Mouse (Mus musculus): ENCODE results near the gene Zfp292. TPM values are rescaled to one million over a fixed set of nuclear protein-coding genes. Genes with fewer than 3 reads are reported as not detected.
"Not testable (repeated sequence)": the region's sequence is repeated elsewhere in the genome, so short reads cannot be mapped to it uniquely, and the experiment has no call there.

Gene Zfp292
- total and polyA plus RNA-seq, 3 experiments: 9.5 to 13.6 (median 11.4) TPM

DNA sequence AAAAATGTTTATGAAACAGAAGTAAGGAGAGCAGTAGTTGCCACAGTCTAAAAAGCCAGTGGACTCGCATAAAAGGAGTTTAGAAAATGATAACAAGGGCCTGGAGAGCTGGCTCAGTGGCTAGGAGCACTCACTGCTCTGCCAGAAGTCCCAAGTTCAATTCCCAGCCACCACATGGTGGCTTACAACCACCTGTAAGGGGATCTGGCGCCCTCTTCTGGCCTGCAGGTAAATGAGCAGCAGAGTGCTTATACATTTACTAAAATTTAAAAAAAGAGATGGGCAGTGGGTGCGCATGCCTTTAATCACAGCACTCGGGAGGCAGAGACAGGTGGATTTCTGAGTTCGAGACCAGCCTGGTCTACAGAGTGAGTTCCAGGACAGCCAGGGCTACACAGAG lies 22.6 kb upstream of the Zfp292 start:
- no peak for DNase-seq (ENCODE audit: extremely low read depth)
- Histone ChIP-seq H3K4me2 (ENCODE audit: insufficient read depth, low read depth, poor library complexity, severe bottlenecking) (no peak overlapping the region), H3K27ac (ENCODE audit: insufficient read depth, low read depth) (no peak overlapping the region), H3K9ac (ENCODE audit: insufficient read depth, low read depth) (no peak overlapping the region), H3K4me3 (replicated peaks in 1 of 3; ENCODE audit: low read depth in 2 of 3, low read length in 2 of 3, poor library complexity in 1 of 3) (no peak overlapping the region), H3K27me3 (replicated peaks) (no peaks in the 10 kb centered on the region), H3K36me3 (replicated peaks in 1 of 2; ENCODE audit: control insufficient read depth in 1 of 2, insufficient read depth in 1 of 2, low read length in 1 of 2) (no peaks in the 10 kb centered on the region), H3K9me3 (replicated peaks; ENCODE audit: low read length) (no peaks in the 10 kb centered on the region), H3K4me1 (ENCODE audit: control insufficient read depth in 1 of 2, insufficient read depth in 2 of 2) (no peaks in the 10 kb centered on the region), H3K79me2 (replicated peaks; ENCODE audit: control insufficient read depth, extremely low read depth, insufficient read depth, poor library complexity, severe bottlenecking) (no peaks in the 10 kb centered on the region)
- TF ChIP-seq JUND (conservative IDR thresholded peaks at IDR 0.05; ENCODE audit: low read depth, low read length): no peak
- no peak for TF ChIP-seq NELFE (IDR thresholded peaks at IDR 0.05; ENCODE audit: low read depth, low read length)
- TF ChIP-seq HCFC1 (IDR thresholded peaks at IDR 0.05; ENCODE audit: low read depth, low read length): no peak
- peak; percentile 40; the same call in 1 of the 2 replicates for TF ChIP-seq MYC (IDR thresholded peaks at IDR 0.05; ENCODE audit: low read depth, low read length)
- no peak for TF ChIP-seq POLR2A (IDR thresholded peaks at IDR 0.05; ENCODE audit: low read depth, low read length)
- no peak for TF ChIP-seq ZMIZ1 (IDR thresholded peaks at IDR 0.05; ENCODE audit: low read depth, low read length)
- TF ChIP-seq MAFK (IDR thresholded peaks at IDR 0.05; ENCODE audit: insufficient replicate concordance, low read length): no peak
- no peak for TF ChIP-seq MXI1 (IDR thresholded peaks at IDR 0.05; ENCODE audit: low read depth, low read length)
- no peak for TF ChIP-seq BHLHE40 (IDR thresholded peaks at IDR 0.05; ENCODE audit: low read depth, low read length)
- TF ChIP-seq RAD21 (IDR thresholded peaks at IDR 0.05; ENCODE audit: low read depth, low read length): peak; percentile 52
- no peak for TF ChIP-seq ETS1 (conservative IDR thresholded peaks at IDR 0.05; ENCODE audit: low read depth, low read length)
- TF ChIP-seq ZKSCAN1 (IDR thresholded peaks at IDR 0.05; ENCODE audit: borderline replicate concordance, low read depth, low read length): no peak
- peak; percentile 34 for TF ChIP-seq SMC3 (IDR thresholded peaks at IDR 0.05; ENCODE audit: low read depth, low read length)
- TF ChIP-seq MAZ (IDR thresholded peaks at IDR 0.05; ENCODE audit: low read depth, low read length): no peak
- peak; percentile 18 to 65; a peak in 3 of 4 replicates for TF ChIP-seq CTCF (conservative IDR thresholded peaks at IDR 0.05 in 1 of 2, IDR thresholded peaks at IDR 0.05 in 1 of 2; ENCODE audit: low read depth in 2 of 2, low read length in 2 of 2)
- TF ChIP-seq USF2 (conservative IDR thresholded peaks at IDR 0.05; ENCODE audit: low read depth, low read length): no peak
- no peak for TF ChIP-seq NRF1 (IDR thresholded peaks at IDR 0.05; ENCODE audit: low read depth, low read length)
- no peak for TF ChIP-seq CHD2 (IDR thresholded peaks at IDR 0.05; ENCODE audit: low read length)
- in situ Hi-C loops (cut with MboI; ENCODE audit: low pct_ligation_motif_present, low pct_unique_long_range_greater_than_20kb, low sequenced_read_pairs) (no loop called here), dilution Hi-C loops (cut with MboI; ENCODE audit: extremely low pct_ligation_motif_present, extremely low pct_unique_long_range_greater_than_20kb, low sequenced_read_pairs) (no loop called here)

GRCm38 (mm10) chr4:34901582-34901981 lies 18.8 kb upstream of the Zfp292 start:
- H3K4me1 ChIP-seq (ENCODE audit: control insufficient read depth in 1 of 2, insufficient read depth in 2 of 2); H3K9ac ChIP-seq (ENCODE audit: insufficient read depth, low read depth); dilution Hi-C loops (cut with MboI; ENCODE audit: extremely low pct_ligation_motif_present, extremely low pct_unique_long_range_greater_than_20kb, low sequenced_read_pairs); in situ Hi-C loops (cut with MboI; ENCODE audit: low pct_ligation_motif_present, low pct_unique_long_range_greater_than_20kb, low sequenced_read_pairs); H3K4me2 ChIP-seq (ENCODE audit: insufficient read depth, low read depth, poor library complexity, severe bottlenecking); H3K36me3 ChIP-seq (replicated peaks in 1 of 2; ENCODE audit: control insufficient read depth in 1 of 2, insufficient read depth in 1 of 2, low read length in 1 of 2); H3K27me3 ChIP-seq (replicated peaks); H3K27ac ChIP-seq (ENCODE audit: insufficient read depth, low read depth); H3K4me3 ChIP-seq (replicated peaks in 1 of 3; ENCODE audit: low read depth in 2 of 3, low read length in 2 of 3, poor library complexity in 1 of 3); DNase-seq (ENCODE audit: extremely low read depth); H3K79me2 ChIP-seq (replicated peaks; ENCODE audit: control insufficient read depth, extremely low read depth, insufficient read depth, poor library complexity, severe bottlenecking); H3K9me3 ChIP-seq (replicated peaks; ENCODE audit: low read length): not testable (repeated sequence)
